Mouse (Mus musculus) CH12.LX (cell line): ENCODE measurements at regions not wholly inside any gene's neighbourhood (a gene's known extent, or its start where the extent isn't known, plus 50 kb on each side); places are given as distances from the start of the nearest gene placed in this dataset.

Experiments
- DNase-seq: peaks from one replicate; pipeline ENCODE4 v3.0.0-alpha.2; 2013; ENCODE audit errors: extremely low read depth
- H3K27ac ChIP-seq: 2 replicates; pipeline ENCODE4 v1.5.1; 2012; ENCODE audit warnings: low read depth, mild to moderate bottlenecking, control low read depth, moderate library complexity; ENCODE audit not compliant: insufficient read depth
- H3K27me3 ChIP-seq: replicated peaks from 2 replicates; pipeline ENCODE3; 2012; ENCODE audit warnings: inconsistent platforms
- H3K36me3 ChIP-seq, 2 experiments: replicated peaks in 1 of 2; 2 replicates each; pipeline versions ENCODE3 to v1.6.1; 2012; ENCODE audit warnings: inconsistent platforms in 1 of 2, low read length in 1 of 2, mild to moderate bottlenecking in 1 of 2, mixed read lengths in 1 of 2, moderate library complexity in 1 of 2; ENCODE audit not compliant: control insufficient read depth in 1 of 2, insufficient read depth in 1 of 2
- H3K4me1 ChIP-seq, 2 experiments: 2 replicates each; pipeline ENCODE4 v1.6.1; 2012; ENCODE audit warnings: inconsistent platforms in 1 of 2, moderate library complexity in 1 of 2; ENCODE audit not compliant: insufficient read depth in 2 of 2, control insufficient read depth in 1 of 2
- H3K4me2 ChIP-seq: 2 replicates; pipeline ENCODE4 v1.6.1; 2012; ENCODE audit warnings: low read depth, mild to moderate bottlenecking, control low read depth; ENCODE audit not compliant: poor library complexity, insufficient read depth, severe bottlenecking
- H3K4me3 ChIP-seq, 3 experiments: fragments of 150-350 bp in 1 of 3; sonication (generic) in 1 of 3; replicated peaks in 1 of 3; 2 replicates each; pipeline versions ENCODE3 to v1.5.1; 2011 to 2012; ENCODE audit warnings: low read depth in 2 of 3, low read length in 2 of 3, mild to moderate bottlenecking in 2 of 3, moderate library complexity in 2 of 3, control low read depth in 1 of 3, improper control_type of control experiment in 1 of 3, inconsistent platforms in 1 of 3, mixed read lengths in 1 of 3; ENCODE audit not compliant: poor library complexity in 1 of 3
- H3K79me2 ChIP-seq: replicated peaks from 2 replicates; pipeline ENCODE4 v1.6.1; 2012; ENCODE audit warnings: mild to moderate bottlenecking, moderate library complexity; ENCODE audit not compliant: control insufficient read depth, poor library complexity, insufficient read depth, severe bottlenecking; ENCODE audit errors: extremely low read depth
- H3K9ac ChIP-seq: 2 replicates; pipeline ENCODE4 v1.6.1; 2012; ENCODE audit warnings: low read depth, mild to moderate bottlenecking, control low read depth, moderate library complexity; ENCODE audit not compliant: insufficient read depth
- H3K9me3 ChIP-seq: replicated peaks from 2 replicates; pipeline ENCODE3; 2012; ENCODE audit warnings: low read length, inconsistent platforms, mixed read lengths
- BHLHE40 ChIP-seq: IDR thresholded peaks from 2 replicates; pipeline ENCODE4 v1.6.1; 2011; ENCODE audit warnings: mild to moderate bottlenecking, low read depth, low read length, improper control_type of control experiment
- CHD1 ChIP-seq: IDR thresholded peaks from 2 replicates; pipeline ENCODE4 v1.6.1; 2012; ENCODE audit warnings: low read depth, low read length, improper control_type of control experiment, inconsistent platforms
- CTCF ChIP-seq, 2 experiments: IDR thresholded peaks in 1 of 2; conservative IDR thresholded peaks in 1 of 2; 2 replicates each; pipeline ENCODE4 v1.5.1; 2011 to 2012; ENCODE audit warnings: low read depth in 2 of 2, low read length in 2 of 2, improper control_type of control experiment in 1 of 2, inconsistent platforms in 1 of 2, mild to moderate bottlenecking in 1 of 2, moderate library complexity in 1 of 2
- E2F4 ChIP-seq: IDR thresholded peaks from 2 replicates; pipeline ENCODE4 v1.6.1; 2011; ENCODE audit warnings: low read depth, low read length, improper control_type of control experiment; ENCODE audit not compliant: insufficient replicate concordance
- ELF1 ChIP-seq: IDR thresholded peaks from 2 replicates; pipeline ENCODE4 v1.6.1; 2014; ENCODE audit warnings: low read depth, mild to moderate bottlenecking, inconsistent platforms, low read length, improper control_type of control experiment
- EP300 ChIP-seq: IDR thresholded peaks from 2 replicates; pipeline ENCODE4 v1.6.1; 2011; ENCODE audit warnings: low read length, improper control_type of control experiment
- KAT2A ChIP-seq: IDR thresholded peaks from 2 replicates; pipeline ENCODE4 v1.6.1; 2012; ENCODE audit warnings: low read length, improper control_type of control experiment, inconsistent platforms; ENCODE audit not compliant: insufficient replicate concordance
- MAX ChIP-seq: IDR thresholded peaks from 2 replicates; pipeline ENCODE4 v1.6.1; 2011; ENCODE audit warnings: low read length, improper control_type of control experiment
- MEF2A ChIP-seq: IDR thresholded peaks from 2 replicates; pipeline ENCODE4 v1.6.1; 2014; ENCODE audit warnings: low read depth, mild to moderate bottlenecking, inconsistent platforms, low read length, improper control_type of control experiment, borderline replicate concordance
- MYC ChIP-seq: IDR thresholded peaks from 2 replicates; pipeline ENCODE4 v1.6.1; 2011; ENCODE audit warnings: low read depth, mild to moderate bottlenecking, improper control_type of control experiment, low read length
- NRF1 ChIP-seq: IDR thresholded peaks from 2 replicates; pipeline ENCODE4 v1.6.1; 2014; ENCODE audit warnings: low read depth, mild to moderate bottlenecking, inconsistent platforms, low read length, improper control_type of control experiment, moderate library complexity
- PAX5 ChIP-seq: IDR thresholded peaks from 2 replicates; pipeline ENCODE4 v1.6.1; 2012; ENCODE audit warnings: low read length, inconsistent platforms, mixed read lengths
- POLR2A ChIP-seq: IDR thresholded peaks from 2 replicates; pipeline ENCODE4 v1.6.1; 2011; ENCODE audit warnings: low read depth, mild to moderate bottlenecking, improper control_type of control experiment, low read length
- POLR2AphosphoS2 ChIP-seq: IDR thresholded peaks from 2 replicates; pipeline ENCODE4 v1.6.1; 2011; ENCODE audit warnings: low read depth, low read length, improper control_type of control experiment
- RCOR1 ChIP-seq: conservative IDR thresholded peaks from 2 replicates; pipeline ENCODE4 v1.6.1; 2012; ENCODE audit warnings: low read depth, mild to moderate bottlenecking, inconsistent platforms, low read length, improper control_type of control experiment
- SIN3A ChIP-seq: IDR thresholded peaks from 2 replicates; pipeline ENCODE4 v1.6.1; 2012; ENCODE audit warnings: low read length, improper control_type of control experiment, inconsistent platforms
- SMC3 ChIP-seq: IDR thresholded peaks from 2 replicates; pipeline ENCODE4 v1.6.1; 2011; ENCODE audit warnings: low read depth, low read length, improper control_type of control experiment
- TBP ChIP-seq: conservative IDR thresholded peaks from 2 replicates; pipeline ENCODE4 v1.6.1; 2011; ENCODE audit warnings: low read depth, low read length, improper control_type of control experiment
- UBTF ChIP-seq: IDR thresholded peaks from 2 replicates; pipeline ENCODE4 v1.6.1; 2012; ENCODE audit warnings: low read depth, mild to moderate bottlenecking, inconsistent platforms, low read length, improper control_type of control experiment, moderate library complexity
- USF2 ChIP-seq: conservative IDR thresholded peaks from 2 replicates; pipeline ENCODE4 v1.6.1; 2011; ENCODE audit warnings: low read depth, low read length, improper control_type of control experiment
- ZC3H11A ChIP-seq: IDR thresholded peaks from 2 replicates; pipeline ENCODE4 v1.6.1; 2012; ENCODE audit warnings: low read depth, mild to moderate bottlenecking, inconsistent platforms, low read length, improper control_type of control experiment
- ZKSCAN1 ChIP-seq: IDR thresholded peaks from 2 replicates; pipeline ENCODE4 v1.6.1; 2012; ENCODE audit warnings: low read depth, inconsistent platforms, low read length, improper control_type of control experiment, borderline replicate concordance
- ZMIZ1 ChIP-seq: IDR thresholded peaks from 2 replicates; pipeline ENCODE4 v1.6.1; 2012; ENCODE audit warnings: low read depth, mild to moderate bottlenecking, inconsistent platforms, low read length, improper control_type of control experiment
- ZNF384 ChIP-seq: IDR thresholded peaks from 2 replicates; pipeline ENCODE4 v1.6.1; 2012; ENCODE audit warnings: low read depth, low read length, improper control_type of control experiment, inconsistent platforms
- dilution Hi-C: fragments of 300-500 bp; cut with MboI; formaldehyde crosslinking; loops from 2 replicates; pipeline ENCODE4 v1.14.3; 2020; ENCODE audit warnings: low sequenced_read_pairs; ENCODE audit not compliant: extremely low pct_unique_long_range_greater_than_20kb, extremely low pct_ligation_motif_present
- in situ Hi-C: fragments of 300-500 bp; cut with MboI; formaldehyde crosslinking; loops from 3 replicates; pipeline ENCODE4 v1.14.3; 2019; ENCODE audit warnings: low sequenced_read_pairs, low pct_ligation_motif_present, low pct_unique_long_range_greater_than_20kb, mixed read lengths

GRCm38 (mm10) chr5:73741441-73741840 lies 90.3 kb downstream of the Spata18 start:
- H3K36me3 ChIP-seq: no peaks in the 10 kb centered on the region
- no peaks in the 10 kb centered on the region for H3K4me1 ChIP-seq
- no peak overlapping the region for H3K27ac ChIP-seq
- no peak overlapping the region for H3K4me2 ChIP-seq
- dilution Hi-C loops: no loop called here
- no peaks in the 10 kb centered on the region for H3K27me3 ChIP-seq
- DNase-seq: no peak
- H3K9me3 ChIP-seq: no peaks in the 10 kb centered on the region
- TF ChIP-seq MAX: no peak
- no peak for TF ChIP-seq ZC3H11A
- no peak for TF ChIP-seq E2F4
- no peak for TF ChIP-seq POLR2A
- no peak for TF ChIP-seq TBP
- no peak for TF ChIP-seq MYC
- no peak for TF ChIP-seq ZKSCAN1
- no peak for TF ChIP-seq ELF1
- no peak for TF ChIP-seq CTCF (conservative IDR thresholded peaks at IDR 0.05 in 1 of 2, IDR thresholded peaks at IDR 0.05 in 1 of 2; ENCODE audit: low read depth in 2 of 2, low read length in 2 of 2)
- TF ChIP-seq PAX5: no peak
- TF ChIP-seq MEF2A: no peak
- TF ChIP-seq POLR2AphosphoS2: no peak
- no peak for TF ChIP-seq EP300
- no peak for TF ChIP-seq CHD1
- TF ChIP-seq RCOR1: no peak
- TF ChIP-seq ZNF384: no peak
- TF ChIP-seq, all 38 proteins: peak for 0
- no peak overlapping the region for H3K4me3 ChIP-seq
- no peaks in the 10 kb centered on the region for H3K79me2 ChIP-seq
- in situ Hi-C loops: no loop called here
- H3K9ac ChIP-seq: no peak overlapping the region

DNA sequence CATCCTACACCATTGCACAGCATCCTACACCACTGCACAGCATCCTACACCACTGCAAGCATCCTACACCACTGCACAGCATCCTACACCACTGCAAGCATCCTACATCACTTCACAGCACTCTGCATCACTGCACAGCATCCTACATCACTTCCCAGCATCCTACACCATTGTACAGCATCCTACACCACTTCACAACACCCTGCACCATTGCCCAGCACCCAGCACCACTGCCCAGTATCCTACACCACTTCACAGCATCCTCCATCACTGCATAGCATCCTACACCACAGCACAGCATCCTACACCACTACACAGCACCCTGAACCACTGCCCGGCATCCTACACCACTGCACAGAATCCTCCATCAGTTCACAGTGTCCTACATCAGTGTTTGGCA lies 92.8 kb downstream of the Spata18 start:
- in situ Hi-C loops: no loop called here
- no peak for TF ChIP-seq BHLHE40
- TF ChIP-seq MEF2A: no peak
- TF ChIP-seq RCOR1: no peak
- no peak for TF ChIP-seq SIN3A
- no peak for TF ChIP-seq ZNF384
- no peak for TF ChIP-seq E2F4
- TF ChIP-seq ZMIZ1: no peak
- TF ChIP-seq TBP: no peak
- TF ChIP-seq UBTF: no peak
- TF ChIP-seq ELF1: no peak
- TF ChIP-seq CTCF (conservative IDR thresholded peaks at IDR 0.05 in 1 of 2, IDR thresholded peaks at IDR 0.05 in 1 of 2; ENCODE audit: low read depth in 2 of 2, low read length in 2 of 2): no peak
- no peak for TF ChIP-seq USF2
- TF ChIP-seq KAT2A: no peak
- no peak for TF ChIP-seq SMC3
- TF ChIP-seq NRF1: no peak
- Histone ChIP-seq H3K79me2 (no peaks in the 10 kb centered on the region), H3K27me3 (no peaks in the 10 kb centered on the region), H3K27ac (no peak overlapping the region), H3K4me1 (no peaks in the 10 kb centered on the region), H3K9me3 (no peaks in the 10 kb centered on the region), H3K9ac (no peak overlapping the region), H3K4me2 (no peak overlapping the region), H3K36me3 (no peaks in the 10 kb centered on the region), H3K4me3 (no peak overlapping the region)
- dilution Hi-C loops: no loop called here
- DNase-seq: no peak
